Mouse (Mus musculus): ENCODE measurements around the gene Wtap. TPM values are rescaled to one million over a fixed set of nuclear protein-coding genes. Genes with fewer than 3 reads are reported as not detected.
A peak's percentile ranks its signal among the peaks of the same experiment; 100 is the strongest.
"Not testable (repeated sequence)": the region's sequence is repeated elsewhere in the genome, so short reads cannot be mapped to it uniquely, and the experiment has no call there.

Gene Wtap
- polyA plus RNA-seq (2015; fragmentation: Nextera tagmentation; extraction: Ambion mirVana): 155 and 168 TPM in 2 replicates

DNA sequence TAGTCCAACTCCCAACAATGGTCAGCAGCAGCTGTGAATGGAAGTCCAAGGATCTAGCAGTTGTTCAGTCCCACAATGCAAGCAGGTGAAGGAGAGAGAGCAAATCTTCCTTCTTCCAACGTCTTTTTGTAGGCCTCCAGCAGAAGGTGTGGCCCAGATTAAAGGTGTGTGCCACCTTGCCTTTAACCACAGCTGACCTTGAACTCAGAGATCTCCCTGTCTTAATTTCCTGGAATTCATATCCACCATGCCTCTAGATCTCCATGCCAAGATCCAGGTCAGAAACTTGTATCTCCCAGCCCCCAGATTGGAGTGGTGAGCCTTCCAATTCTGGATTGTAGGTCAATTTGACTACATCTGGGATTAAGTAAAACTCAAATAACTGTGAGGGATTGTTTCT is at the start of gene Wtap:
Wtap (minus strand) TSS at position 101 of the 400 bp plus-strand sequence.
- Histone ChIP-seq H3K4me3 (replicated peaks; ENCODE audit: low read length) (peak within 1 kb of the TSS; percentile 65), H3K4me2 (ENCODE audit: low read length) (peak within 1 kb of the TSS; percentile 78), H3K36me3 (ENCODE audit: control insufficient read depth, insufficient read depth) (no peaks in the 10 kb centered on the region), H3K9me3 (ENCODE audit: control insufficient read depth, low read length) (no peaks in the 10 kb centered on the region), H3K4me1 (replicated peaks; ENCODE audit: control insufficient read depth, insufficient read depth, low read length) (peaks cover 9% of the 10 kb centered on the region), H3K27ac (ENCODE audit: low read length) (peak within 1 kb of the TSS; percentile 97; the same call in 1 of the 2 replicates), H3K9ac (replicated peaks; ENCODE audit: low read depth, low read length) (peak within 1 kb of the TSS; percentile 91), H3K27me3 (replicated peaks; ENCODE audit: control insufficient read depth, insufficient read depth, low read length) (no peaks in the 10 kb centered on the region)
- WGBS: 74% methylated on average over 1 of the region's 1 CpGs
- ATAC-seq: no peak

GRCm38 (mm10) chr17:13036627-13037192 is 42.7 kb upstream of the Wtap start:
- not testable (repeated sequence) for ATAC-seq; H3K27me3 ChIP-seq (replicated peaks; ENCODE audit: control insufficient read depth, insufficient read depth, low read length); H3K9ac ChIP-seq (replicated peaks; ENCODE audit: low read depth, low read length); H3K27ac ChIP-seq (ENCODE audit: low read length); H3K4me3 ChIP-seq (replicated peaks; ENCODE audit: low read length); H3K36me3 ChIP-seq (ENCODE audit: control insufficient read depth, insufficient read depth); H3K9me3 ChIP-seq (ENCODE audit: control insufficient read depth, low read length); H3K4me1 ChIP-seq (replicated peaks; ENCODE audit: control insufficient read depth, insufficient read depth, low read length); H3K4me2 ChIP-seq (ENCODE audit: low read length)
- WGBS: 89% methylated on average over 4 of the region's 12 CpGs

- Histone ChIP-seq H3K4me2 (ENCODE audit: low read length) (no peak overlapping the region), H3K36me3 (ENCODE audit: control insufficient read depth, insufficient read depth) (peaks cover 24% of the 10 kb centered on the region), H3K4me3 (replicated peaks; ENCODE audit: low read length) (no peak overlapping the region), H3K9ac (replicated peaks; ENCODE audit: low read depth, low read length) (no peak overlapping the region), H3K27me3 (replicated peaks; ENCODE audit: control insufficient read depth, insufficient read depth, low read length) (no peaks in the 10 kb centered on the region), H3K4me1 (replicated peaks; ENCODE audit: control insufficient read depth, insufficient read depth, low read length) (peaks cover 11% of the 10 kb centered on the region), H3K27ac (ENCODE audit: low read length) (no peak overlapping the region), H3K9me3 (ENCODE audit: control insufficient read depth, low read length) (no peaks in the 10 kb centered on the region)
- 68% methylated on average over 3 of the region's 3 CpGs for WGBS
- no peak for ATAC-seq
Observed at GRCm38 (mm10) chr17:13013316-13013715, 19.3 kb upstream of the Wtap start.

- Histone ChIP-seq H3K9ac (replicated peaks; ENCODE audit: low read depth, low read length) (no peak overlapping the region), H3K4me3 (replicated peaks; ENCODE audit: low read length) (no peak overlapping the region), H3K27me3 (replicated peaks; ENCODE audit: control insufficient read depth, insufficient read depth, low read length) (no peaks in the 10 kb centered on the region), H3K4me2 (ENCODE audit: low read length) (no peak overlapping the region), H3K36me3 (ENCODE audit: control insufficient read depth, insufficient read depth) (peaks cover 15% of the 10 kb centered on the region), H3K4me1 (replicated peaks; ENCODE audit: control insufficient read depth, insufficient read depth, low read length) (peaks cover 15% of the 10 kb centered on the region), H3K27ac (ENCODE audit: low read length) (no peak overlapping the region), H3K9me3 (ENCODE audit: control insufficient read depth, low read length) (no peaks in the 10 kb centered on the region)
- ATAC-seq: no peak
- WGBS: 32% methylated on average over 3 of the region's 3 CpGs
Observed at GRCm38 (mm10) chr17:13009887-13010286, 15.9 kb upstream of the Wtap start.

- Histone ChIP-seq H3K4me3 (replicated peaks; ENCODE audit: low read length) (peak overlapping the region; percentile 91), H3K4me2 (ENCODE audit: low read length) (peak overlapping the region; percentile 63), H3K36me3 (ENCODE audit: control insufficient read depth, insufficient read depth) (peaks cover 8% of the 10 kb centered on the region), H3K9ac (replicated peaks; ENCODE audit: low read depth, low read length) (peak overlapping the region; percentile 86), H3K9me3 (ENCODE audit: control insufficient read depth, low read length) (no peaks in the 10 kb centered on the region), H3K27ac (ENCODE audit: low read length) (peak overlapping the region; percentile 73; the same call in 1 of the 2 replicates), H3K4me1 (replicated peaks; ENCODE audit: control insufficient read depth, insufficient read depth, low read length) (peaks cover 15% of the 10 kb centered on the region), H3K27me3 (replicated peaks; ENCODE audit: control insufficient read depth, insufficient read depth, low read length) (no peaks in the 10 kb centered on the region)
- 2% methylated on average over 10 of the region's 10 CpGs for WGBS
- ATAC-seq: no peak
Observed at GRCm38 (mm10) chr17:13008528-13008927, 14.6 kb upstream of the Wtap start.

DNA sequence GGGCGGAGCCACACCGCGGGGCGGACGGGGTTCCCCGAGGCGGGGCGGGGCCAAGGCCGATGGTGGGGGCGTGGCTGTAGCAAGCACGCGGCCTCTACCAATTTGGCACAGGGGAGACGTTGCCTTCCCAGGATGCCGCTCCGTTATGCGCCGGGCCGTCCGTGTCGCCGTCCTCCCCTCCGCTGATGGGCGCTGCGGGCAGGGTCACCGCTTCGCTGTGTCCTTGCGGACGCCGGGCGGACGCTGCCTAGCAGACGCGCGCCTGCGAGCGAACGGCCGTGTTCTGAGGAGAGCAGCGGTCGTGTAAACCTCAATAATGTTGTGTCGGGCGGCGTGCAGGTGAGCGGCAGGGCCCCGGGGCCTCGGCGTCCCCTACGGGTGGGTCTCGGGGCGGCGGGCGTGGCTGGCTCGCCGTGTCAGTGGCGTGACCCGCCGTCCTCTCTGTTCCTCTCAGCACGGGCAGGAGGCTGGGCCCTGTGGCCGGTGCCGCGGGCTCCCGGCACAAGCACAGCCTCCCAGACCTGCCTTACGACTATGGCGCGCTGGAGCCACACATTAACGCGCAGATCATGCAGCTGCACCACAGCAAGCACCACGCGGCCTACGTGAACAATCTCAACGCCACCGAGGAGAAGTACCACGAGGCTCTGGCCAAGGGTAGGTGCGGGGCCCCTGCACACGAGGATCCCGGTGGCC is 13.9 kb upstream of the Wtap start:
- Histone ChIP-seq H3K9ac (replicated peaks; ENCODE audit: low read depth, low read length) (peak overlapping the region; percentile 86), H3K4me1 (replicated peaks; ENCODE audit: control insufficient read depth, insufficient read depth, low read length) (peaks cover 15% of the 10 kb centered on the region), H3K27ac (ENCODE audit: low read length) (peak overlapping the region; percentile 73), H3K4me3 (replicated peaks; ENCODE audit: low read length) (peak overlapping the region; percentile 91), H3K4me2 (ENCODE audit: low read length) (peak overlapping the region; percentile 63), H3K27me3 (replicated peaks; ENCODE audit: control insufficient read depth, insufficient read depth, low read length) (no peaks in the 10 kb centered on the region), H3K9me3 (ENCODE audit: control insufficient read depth, low read length) (no peaks in the 10 kb centered on the region), H3K36me3 (ENCODE audit: control insufficient read depth, insufficient read depth) (peaks cover 4% of the 10 kb centered on the region)
- peak; percentile 98 for ATAC-seq
- under 1% methylated on average over 72 of the region's 76 CpGs for WGBS

- Histone ChIP-seq H3K4me1 (replicated peaks; ENCODE audit: control insufficient read depth, insufficient read depth, low read length) (peaks cover 15% of the 10 kb centered on the region), H3K9ac (replicated peaks; ENCODE audit: low read depth, low read length) (no peak overlapping the region), H3K4me2 (ENCODE audit: low read length) (peak overlapping the region; percentile 63), H3K27me3 (replicated peaks; ENCODE audit: control insufficient read depth, insufficient read depth, low read length) (no peaks in the 10 kb centered on the region), H3K9me3 (ENCODE audit: control insufficient read depth, low read length) (no peaks in the 10 kb centered on the region), H3K4me3 (replicated peaks; ENCODE audit: low read length) (peak overlapping the region; percentile 91), H3K36me3 (ENCODE audit: control insufficient read depth, insufficient read depth) (peaks cover 1% of the 10 kb centered on the region), H3K27ac (ENCODE audit: low read length) (no peak overlapping the region)
- 50% methylated on average over 5 of the region's 5 CpGs for WGBS
- ATAC-seq: no peak
Observed at GRCm38 (mm10) chr17:13006984-13007383, 13.0 kb upstream of the Wtap start.

DNA sequence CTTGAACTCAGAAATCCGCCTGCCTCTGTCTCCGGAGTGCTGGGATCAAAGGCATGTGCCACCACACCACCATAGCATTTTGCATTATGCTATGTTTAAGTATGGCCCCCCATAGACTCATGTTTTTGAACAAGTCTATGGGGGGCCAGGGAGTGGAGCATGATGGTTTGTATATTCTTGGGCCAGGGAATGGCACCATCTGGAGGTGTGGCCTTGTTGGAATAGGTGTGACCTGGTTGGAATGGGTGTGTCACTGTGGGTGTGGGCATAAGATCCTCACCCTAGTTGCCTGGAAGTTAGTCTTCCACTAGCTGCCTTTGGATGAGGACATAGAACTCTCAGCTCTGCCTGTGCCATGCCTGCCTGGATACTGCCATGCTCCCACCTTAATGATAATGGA is 12.6 kb upstream of the Wtap start, which contains the start of gene Sod2:
Sod2 (plus strand) TSS at position 301 of the 400 bp plus-strand sequence.
- WGBS: 98% methylated on average over 2 of the region's 2 CpGs

DNA sequence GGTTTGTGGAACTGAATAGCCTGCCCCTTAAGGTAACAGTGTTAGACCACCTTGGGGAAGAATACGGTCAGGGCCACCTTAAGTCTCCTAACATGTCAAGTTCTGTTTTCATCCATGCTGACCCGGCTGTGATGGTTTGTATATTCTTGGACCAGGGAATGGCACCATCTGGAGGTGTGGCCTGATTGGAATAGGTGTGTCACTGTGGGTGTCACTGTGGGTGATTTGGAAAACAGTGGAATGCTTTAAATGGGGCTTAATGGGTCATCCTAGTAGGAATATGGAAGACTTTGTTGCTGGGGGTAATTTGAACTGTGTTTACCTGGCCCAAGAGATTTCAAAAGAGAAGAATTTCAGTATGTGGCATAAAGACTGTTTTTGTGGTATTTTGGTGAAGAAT is 10.5 kb upstream of the Wtap start:
- H3K9me3 ChIP-seq (ENCODE audit: control insufficient read depth, low read length); H3K9ac ChIP-seq (replicated peaks; ENCODE audit: low read depth, low read length); H3K27me3 ChIP-seq (replicated peaks; ENCODE audit: control insufficient read depth, insufficient read depth, low read length); H3K27ac ChIP-seq (ENCODE audit: low read length); H3K4me2 ChIP-seq (ENCODE audit: low read length); H3K4me3 ChIP-seq (replicated peaks; ENCODE audit: low read length); H3K36me3 ChIP-seq (ENCODE audit: control insufficient read depth, insufficient read depth); ATAC-seq: not testable (repeated sequence)
- H3K4me1 ChIP-seq (replicated peaks; ENCODE audit: control insufficient read depth, insufficient read depth, low read length): peaks cover 14% of the 10 kb centered on the region
- WGBS: 86% methylated on average over 2 of the region's 2 CpGs

More for the DNA sequence above, 12.6 kb upstream of the Wtap start, which contains the start of gene Sod2:
- peaks cover 15% of the 10 kb centered on the region for H3K4me1 ChIP-seq (replicated peaks; ENCODE audit: control insufficient read depth, insufficient read depth, low read length)
- H3K27me3 ChIP-seq (replicated peaks; ENCODE audit: control insufficient read depth, insufficient read depth, low read length); H3K36me3 ChIP-seq (ENCODE audit: control insufficient read depth, insufficient read depth); H3K9me3 ChIP-seq (ENCODE audit: control insufficient read depth, low read length); ATAC-seq: not testable (repeated sequence)
- peak within 1 kb of the TSS; percentile 86 for H3K9ac ChIP-seq (replicated peaks; ENCODE audit: low read depth, low read length)
- H3K4me3 ChIP-seq (replicated peaks; ENCODE audit: low read length): peak within 1 kb of the TSS; percentile 91
- peak within 1 kb of the TSS; percentile 73 for H3K27ac ChIP-seq (ENCODE audit: low read length)
- H3K4me2 ChIP-seq (ENCODE audit: low read length): peak within 1 kb of the TSS; percentile 63

Measured in forebrain, embryonic 16.5 days (tissue).